Mouse (Mus musculus) heart, adult 18-20 months (tissue): ENCODE measurements at regions not wholly inside any gene's neighbourhood (a gene's known extent, or its start where the extent isn't known, plus 50 kb on each side); places are given as distances from the start of the nearest gene placed in this dataset.

Source experiments
- DNase-seq, 2 experiments: peaks; one replicate each; pipeline ENCODE4 v3.0.0; 2021 to 2022; ENCODE audit warnings: mixed read lengths in 1 of 2

DNA sequence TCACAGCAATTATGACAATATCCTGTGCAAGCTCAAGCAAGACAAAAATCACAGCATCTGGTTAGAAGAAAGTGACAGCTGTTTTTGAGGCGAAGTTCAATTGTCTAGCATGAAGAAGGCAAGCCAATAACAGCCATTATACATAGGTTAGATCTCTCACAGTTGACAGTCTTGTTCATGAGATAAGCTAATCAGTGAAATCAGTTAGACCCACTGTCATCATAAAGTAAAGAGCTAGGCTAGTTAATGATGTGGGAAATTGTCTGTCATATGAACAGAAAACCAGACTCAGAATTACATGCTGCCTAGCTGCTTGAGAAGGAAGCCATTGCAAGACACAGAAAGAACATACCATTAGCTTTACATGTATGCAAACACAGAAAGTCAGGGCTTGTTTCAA is 470.2 kb upstream of the 5930422O12Rik start:
- no peak for DNase-seq

DNA sequence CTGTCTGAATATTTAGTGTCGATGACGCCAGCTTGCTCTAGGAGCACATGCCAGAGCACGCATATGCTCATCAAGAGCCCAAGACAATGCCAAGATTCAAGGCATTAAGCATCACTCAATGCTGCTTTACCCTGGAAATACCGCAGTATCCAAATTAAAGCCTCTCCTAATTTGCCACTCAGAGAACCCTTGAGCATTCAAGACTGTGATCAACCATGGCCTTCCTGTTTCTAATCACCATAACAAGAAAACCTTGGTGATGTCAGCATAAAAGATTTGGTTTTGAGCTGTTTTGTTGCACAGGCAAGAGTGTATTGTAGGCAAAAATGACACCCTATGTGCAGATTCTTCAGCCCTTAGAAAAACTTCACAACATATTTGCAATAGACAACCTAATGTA is 469.7 kb upstream of the 5930422O12Rik start:
- DNase-seq, result no peak

DNA sequence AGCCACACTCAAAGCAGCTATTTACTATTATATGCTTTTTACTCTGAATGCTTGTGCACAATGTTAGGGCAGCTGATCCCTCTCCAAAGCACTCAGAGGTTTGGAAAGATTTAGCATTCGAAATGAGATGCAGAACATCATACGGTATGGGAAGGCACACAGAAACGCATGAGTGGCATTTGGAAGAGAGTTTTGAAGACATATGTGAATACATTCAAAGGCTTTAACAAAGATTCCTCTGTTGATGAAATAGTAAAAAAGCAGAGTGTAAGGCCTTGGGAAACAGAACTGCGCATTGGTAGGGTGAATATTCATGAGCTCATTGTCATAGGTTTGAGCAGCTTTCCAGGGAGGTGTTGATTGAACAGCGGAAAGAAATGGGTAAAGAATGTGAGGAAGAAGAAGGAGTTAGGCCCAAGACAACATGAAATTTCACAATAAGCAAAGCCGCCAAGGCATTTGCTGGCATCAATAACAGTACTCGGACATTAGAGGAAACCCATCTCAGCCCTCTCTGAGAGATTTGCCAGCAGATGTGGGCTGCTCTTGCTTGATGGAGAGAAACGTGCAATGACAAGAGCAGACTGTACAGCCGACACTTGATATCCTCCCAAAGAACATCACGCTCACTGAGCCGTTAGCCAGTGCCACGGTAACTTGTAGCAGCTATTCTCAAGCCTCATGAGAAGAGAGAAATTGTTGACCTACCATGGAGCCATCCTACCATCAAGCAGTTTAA is 469.0 kb upstream of the 5930422O12Rik start:
- DNase-seq, result no peak

DNA sequence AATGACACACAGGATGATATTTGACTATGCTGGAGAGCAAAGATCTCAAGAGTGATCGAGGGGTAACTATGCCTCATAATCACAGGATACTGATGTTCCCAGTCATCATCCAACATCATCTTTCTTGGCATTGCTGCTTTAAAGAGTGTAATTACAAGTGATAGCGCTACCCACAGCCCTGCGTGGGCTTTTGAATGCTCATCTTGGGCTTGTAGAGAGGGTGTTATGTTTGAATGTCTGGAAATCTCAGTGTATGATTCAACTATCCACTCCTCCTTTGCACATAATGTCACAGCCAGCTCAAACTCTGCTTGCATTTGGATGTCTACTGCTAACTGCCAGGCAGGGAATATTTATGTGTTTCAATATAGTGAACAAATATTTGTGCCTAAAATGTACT is 438.3 kb upstream of the 5930422O12Rik start:
- no peak for DNase-seq

DNA sequence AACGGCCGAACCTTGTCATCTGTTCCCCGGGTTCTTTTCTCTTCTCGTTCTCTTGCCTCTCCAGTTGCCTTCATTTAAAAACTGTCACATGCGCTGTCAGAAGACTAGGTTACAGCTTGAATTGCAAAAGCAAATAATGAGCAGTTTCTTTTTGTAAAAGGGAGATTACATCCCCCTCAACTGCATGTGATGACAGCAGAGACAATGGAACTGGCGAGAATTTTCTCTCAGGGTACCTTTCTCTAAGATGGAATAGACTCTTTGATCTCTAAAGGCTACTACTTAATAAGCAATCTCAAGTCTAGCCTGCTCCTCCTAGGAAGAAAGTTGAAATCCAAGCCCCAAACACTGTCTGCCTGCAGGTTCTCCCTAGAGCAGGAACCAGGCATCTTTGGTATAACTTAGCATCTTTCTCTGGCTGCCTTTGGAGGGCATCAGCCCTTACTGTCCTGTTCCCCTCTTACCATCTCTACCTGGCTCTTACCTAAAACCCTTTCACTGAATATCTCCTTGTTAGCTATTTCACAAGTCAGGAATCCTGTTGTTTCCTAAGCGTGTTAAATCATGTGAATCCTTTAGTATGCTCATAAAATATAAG is 424.4 kb upstream of the 5930422O12Rik start:
- DNase-seq, result no peak

DNA sequence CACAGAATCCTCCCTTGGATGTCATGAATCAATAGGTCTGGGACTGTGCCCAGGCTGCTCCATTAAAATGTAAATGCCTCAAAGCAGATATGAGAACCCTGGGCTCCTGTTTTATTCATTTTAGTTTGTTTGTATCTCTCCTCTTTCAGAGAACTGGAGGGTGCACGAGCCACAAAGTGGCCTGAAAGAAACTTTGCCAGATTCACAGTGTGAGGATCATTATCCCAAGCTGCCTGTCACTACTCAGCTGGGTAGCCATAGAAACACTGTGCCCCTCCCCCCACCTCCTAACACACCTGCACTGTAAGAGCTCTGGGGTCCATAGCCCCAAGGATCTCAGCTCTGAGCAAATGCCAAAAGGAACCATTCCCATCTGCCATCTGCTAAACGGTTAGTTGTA is 423.9 kb upstream of the 5930422O12Rik start:
- no peak for DNase-seq

DNA sequence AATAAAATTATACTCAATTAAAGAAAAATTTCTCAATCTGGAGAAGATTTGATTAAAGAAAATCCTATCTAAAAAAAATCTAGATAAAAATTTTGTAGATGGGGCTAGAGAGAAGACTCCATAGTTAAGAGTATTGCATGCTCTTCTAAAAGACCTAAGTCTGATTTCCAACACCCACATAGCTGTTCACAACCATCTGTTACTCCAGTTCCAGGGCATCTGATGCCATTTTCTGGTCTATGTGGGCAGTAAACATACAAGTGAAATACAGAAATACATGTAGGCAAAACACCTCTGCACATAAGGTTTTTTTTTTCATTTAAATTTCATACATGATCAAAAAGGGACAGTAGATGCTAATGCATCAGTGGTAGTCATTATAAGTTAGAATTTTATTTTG is 418.4 kb upstream of the 5930422O12Rik start:
- DNase-seq, result no peak

DNA sequence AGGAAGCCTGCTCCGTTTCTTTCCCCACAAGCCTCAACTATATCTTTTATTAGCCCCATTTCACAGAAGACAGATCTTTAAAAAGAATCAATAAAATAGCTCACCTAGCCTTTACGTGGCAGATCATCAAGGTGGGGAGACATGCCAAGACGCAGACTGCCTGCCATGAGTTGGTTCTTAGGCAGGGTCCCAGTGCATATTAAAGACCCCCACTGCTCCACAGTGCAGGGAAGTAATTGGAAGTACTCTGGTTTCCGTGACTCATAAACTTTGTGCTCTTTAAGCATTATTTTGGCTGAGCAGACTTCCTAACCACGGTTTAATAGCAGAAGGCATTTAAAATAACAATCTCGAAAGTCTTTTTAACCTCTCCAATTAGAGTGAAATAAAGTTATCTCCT is 415.7 kb upstream of the 5930422O12Rik start:
- no peak for DNase-seq

DNA sequence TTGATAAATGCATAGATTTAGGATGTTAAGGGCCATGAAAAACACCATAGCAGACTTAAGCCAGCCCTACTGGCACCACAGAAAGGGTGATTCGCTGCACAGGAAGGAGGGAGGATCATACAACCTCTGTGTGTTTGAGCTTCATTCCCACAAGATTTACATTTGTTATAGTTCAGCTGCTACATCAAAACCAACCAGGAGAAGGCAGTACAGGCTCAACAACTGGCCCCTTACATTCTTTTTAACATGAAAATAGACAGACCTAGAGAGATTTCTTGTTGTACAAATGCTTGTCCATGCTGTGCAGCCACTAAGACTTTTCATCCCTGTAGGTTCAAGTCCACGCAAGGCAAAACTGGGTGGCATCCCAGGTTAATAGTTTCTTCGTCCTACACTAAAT is 412.6 kb upstream of the 5930422O12Rik start:
- DNase-seq, result no peak

DNA sequence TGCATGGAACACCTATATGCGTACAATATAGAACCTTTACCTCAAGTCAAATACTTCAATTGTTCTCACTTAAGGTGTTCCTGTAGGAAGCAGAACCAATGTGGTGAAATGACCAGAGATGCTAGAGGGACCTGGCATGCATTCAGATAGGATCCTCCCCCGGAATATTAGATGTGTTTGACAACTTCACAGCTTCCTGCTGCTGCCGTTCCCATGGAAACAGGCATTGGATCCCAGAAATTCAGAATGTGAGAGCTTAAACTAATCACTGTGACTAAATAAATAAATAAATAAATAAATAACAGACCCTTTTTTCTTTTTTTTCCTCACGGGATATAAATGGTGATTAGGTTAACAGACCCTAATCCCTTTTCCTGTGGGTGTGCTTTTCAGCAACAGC is 401.5 kb upstream of the 5930422O12Rik start:
- no peak for DNase-seq

DNA sequence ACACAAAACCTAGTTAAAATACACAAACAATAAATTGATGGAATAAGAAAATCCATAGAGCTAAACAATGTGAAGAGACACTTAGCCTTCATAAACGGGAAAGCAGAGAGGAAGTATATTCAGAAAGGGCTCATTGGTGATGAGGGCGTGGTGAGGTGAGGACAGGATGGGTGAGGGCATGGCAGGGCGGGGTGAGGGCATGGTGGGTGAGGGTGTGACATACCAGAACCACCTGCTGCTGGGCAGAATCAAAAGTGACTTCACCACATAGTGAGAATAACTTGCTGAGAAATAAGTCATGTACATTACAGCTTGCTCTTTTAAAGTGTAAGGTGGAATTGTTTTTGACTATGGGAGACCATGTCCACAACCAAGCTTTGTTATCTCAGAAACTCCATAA is 399.1 kb upstream of the 5930422O12Rik start:
- no peak for DNase-seq

DNA sequence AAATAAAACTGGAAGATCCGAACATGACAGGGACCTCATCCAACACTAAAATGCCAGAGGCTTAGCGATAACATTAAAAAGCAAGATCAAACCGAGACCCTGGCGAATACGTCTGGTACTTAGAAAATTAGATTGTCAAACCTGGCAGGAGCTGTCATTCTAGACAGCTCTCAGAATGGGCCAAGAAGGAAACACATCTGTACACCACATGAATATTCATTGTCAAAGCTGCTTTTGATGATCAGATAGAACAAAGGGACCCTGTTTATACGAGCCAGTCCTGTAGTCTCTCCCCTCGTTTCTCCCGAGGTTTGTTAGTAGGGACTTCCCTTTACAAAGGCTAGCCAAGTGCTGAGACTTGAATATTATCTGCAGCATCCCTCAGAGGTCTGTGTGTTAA is 376.5 kb upstream of the 5930422O12Rik start:
- DNase-seq, result no peak

DNA sequence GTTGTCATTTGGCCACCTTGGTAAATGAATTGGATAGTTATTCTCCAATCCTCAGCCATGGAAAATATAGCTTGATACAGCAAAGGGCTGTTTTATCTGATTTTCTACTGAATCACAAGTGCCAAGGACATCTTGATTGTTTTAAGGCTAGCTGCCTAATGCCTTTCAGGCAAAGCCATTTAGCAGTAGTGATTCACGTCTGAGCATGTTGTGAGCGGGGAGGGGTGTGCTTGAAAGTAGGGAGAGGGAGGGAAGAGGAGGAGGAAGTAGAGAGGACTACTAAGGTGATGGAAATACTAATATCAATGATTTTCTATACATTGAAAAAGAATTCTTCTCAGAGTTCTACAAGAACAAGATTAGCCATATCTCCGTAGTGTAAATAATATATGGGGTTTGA is 362.9 kb upstream of the 5930422O12Rik start:
- DNase-seq, result no peak

DNA sequence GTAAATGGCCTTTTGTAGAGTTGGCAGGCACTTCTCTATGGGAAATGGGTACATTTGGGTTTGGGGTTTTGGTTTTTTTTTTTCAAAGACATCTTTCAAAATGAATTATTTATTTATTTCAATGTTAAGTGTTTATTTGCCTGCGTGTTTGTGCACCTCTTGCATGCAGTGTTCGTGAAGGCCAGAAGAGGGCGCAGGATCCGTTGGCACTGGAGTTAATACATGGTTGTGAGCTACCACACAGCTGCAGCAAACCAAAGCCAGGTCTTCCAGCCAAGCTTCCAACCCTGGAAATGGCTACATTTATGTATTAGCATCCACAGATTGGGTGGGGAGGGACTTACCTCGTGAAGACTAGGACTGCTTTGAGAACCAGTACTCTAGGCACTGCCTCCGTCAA is 362.3 kb upstream of the 5930422O12Rik start:
- no peak for DNase-seq

DNA sequence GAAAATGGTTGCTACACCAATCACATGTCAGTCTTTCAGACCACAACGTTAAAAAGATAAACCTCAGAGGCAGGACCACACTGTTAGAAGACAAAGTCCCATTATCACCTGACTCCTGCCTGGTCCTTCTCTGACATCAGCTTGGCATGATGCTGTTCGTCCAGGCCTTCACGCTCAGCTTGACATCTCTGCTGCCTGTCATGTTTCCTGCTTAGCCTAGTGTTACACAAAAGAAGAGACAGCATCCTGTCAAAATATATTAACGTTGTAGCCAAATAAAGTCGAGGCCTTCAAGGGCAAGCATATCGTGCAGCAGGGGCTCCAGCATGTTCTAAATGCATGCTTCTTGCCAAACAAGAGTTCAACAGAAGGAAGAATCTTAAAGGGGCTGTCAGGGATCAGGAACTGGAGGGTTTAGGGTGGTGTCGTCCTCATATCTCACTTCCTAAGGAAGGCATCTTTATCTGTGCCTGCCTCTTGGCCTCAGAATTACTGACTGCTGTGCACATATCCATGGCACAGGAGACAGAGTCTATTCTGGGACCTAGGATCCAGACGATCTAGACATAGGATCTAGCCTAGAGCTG is 361.0 kb upstream of the 5930422O12Rik start:
- DNase-seq, result no peak

DNA sequence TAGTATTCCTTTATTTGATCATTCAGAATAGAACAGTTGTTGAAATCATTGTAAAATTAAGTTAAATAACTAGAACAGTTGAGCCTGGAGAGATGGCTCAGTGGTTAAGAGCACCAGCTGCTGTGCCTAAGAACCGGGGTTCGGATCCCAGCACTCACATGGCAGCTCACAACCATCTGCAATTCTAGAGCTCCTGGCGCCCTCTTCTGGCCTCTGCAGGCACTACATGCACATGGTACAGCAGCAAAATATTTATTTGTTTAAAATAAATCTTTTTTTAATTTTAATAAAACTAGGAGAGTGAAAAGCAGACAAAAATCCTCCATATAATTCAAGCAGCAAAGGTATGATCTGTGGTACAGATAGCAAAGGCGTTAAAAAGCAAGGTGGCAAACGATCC is 360.0 kb upstream of the 5930422O12Rik start:
- no peak for DNase-seq

DNA sequence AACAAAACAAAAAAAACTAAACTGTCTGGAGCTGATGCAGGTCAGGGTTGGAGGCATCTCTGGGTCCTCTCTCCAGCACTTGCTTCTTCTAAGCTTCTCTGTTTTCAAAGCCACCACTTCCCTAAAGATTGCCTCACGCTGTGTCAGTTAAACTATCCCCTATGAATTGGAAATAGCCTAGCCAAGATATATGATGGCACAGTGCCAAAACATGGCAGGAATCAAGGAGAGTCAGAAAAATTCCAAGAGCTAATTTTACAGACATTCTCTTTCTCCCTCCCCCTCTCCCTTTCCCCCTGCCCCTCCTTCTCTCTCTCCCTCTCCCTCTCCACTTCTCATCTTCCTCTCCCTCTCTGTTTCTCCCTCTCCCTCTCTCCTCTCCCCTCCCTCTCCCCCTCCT is 353.3 kb upstream of the 5930422O12Rik start:
- DNase-seq, result no peak

DNA sequence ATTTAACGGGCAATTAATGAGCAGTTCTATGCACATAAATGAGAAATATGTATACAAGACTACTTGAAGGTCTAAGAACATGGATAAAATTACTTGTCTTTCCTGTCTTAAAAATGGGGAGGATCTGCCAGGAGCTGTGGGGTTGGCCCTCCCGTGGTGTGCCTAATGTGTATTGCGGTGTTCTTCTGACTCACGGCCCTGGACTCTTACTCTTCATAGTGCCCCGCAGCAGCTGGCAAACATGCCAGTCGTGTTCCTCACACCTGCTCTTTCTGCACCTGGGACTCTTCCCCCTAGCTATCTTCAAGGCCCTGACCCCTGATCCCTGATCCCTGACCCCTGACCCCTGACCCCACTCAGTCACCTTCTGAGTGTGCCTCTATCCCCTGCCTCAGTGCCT is 352.3 kb upstream of the 5930422O12Rik start:
- no peak for DNase-seq

DNA sequence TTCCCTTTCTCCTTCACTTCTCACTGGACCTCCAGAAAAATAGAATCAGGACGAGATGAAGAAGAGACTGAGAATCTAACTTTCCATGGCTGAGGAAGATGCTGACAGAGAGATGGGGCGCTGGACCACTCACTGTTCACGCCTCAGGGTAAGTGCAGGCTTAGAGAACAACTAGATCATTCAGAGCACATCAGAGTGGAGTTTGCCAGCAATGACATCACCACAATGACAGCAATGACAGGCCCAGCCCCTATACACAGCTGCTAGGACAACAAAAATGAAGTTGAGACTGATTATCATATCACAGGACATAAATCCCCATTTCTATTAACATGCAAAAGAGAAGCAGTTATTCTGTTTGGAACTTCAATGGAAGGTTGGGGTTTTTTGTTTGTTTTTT is 350.4 kb upstream of the 5930422O12Rik start:
- DNase-seq, result no peak

DNA sequence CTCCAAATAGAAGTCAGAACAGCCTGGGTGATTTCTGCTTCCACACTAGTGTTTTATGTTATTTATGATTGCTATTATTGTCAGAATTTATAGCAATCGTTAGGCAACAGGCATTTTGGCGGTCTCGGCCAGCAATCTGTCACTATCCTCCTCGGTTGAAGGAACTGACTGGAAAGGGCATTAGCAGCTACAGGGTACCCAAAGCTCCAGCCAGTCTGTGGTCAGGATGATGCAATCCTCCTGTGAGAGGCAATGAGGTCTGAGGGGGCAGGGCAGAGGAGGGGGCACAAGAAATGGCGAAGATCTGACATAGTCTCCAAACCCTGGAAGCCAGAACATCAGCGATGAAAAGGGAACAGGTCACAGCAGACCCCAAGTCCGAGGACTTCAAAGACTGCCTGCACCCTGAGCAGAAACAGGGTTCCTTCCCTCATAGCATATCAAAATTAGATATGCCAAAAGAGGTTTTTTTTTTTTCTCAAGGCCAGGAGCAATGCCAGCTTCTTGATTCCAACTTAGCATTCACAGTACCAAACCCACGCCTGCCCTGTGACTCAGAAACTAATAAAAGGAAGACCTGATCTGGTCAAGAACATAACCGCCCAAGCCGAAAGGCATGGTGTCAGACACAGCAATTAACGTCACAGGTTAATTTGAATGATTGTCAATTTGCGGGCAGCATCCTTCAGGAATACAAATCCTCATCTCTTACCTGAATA is 348.5 kb upstream of the 5930422O12Rik start:
- no peak for DNase-seq

DNA sequence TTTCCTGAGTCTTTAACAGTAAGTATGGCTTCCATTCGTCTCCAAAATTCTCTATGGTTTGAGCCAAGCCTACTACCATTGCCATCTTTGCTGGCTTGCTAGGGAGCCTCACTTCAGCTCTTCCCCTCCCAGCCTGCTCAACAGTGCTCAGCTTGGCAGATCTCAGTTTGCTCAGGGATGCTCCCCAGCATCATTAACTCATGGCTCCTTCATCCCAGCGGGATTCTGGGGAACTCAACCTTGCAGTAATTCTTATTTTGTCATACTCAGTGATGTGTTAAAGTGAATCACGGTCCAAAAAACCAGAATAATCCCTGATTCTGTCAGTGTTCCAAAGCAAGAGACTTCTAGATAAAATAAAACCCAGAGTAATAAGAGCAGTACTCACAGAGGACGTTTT is 346.6 kb upstream of the 5930422O12Rik start:
- DNase-seq, result no peak

DNA sequence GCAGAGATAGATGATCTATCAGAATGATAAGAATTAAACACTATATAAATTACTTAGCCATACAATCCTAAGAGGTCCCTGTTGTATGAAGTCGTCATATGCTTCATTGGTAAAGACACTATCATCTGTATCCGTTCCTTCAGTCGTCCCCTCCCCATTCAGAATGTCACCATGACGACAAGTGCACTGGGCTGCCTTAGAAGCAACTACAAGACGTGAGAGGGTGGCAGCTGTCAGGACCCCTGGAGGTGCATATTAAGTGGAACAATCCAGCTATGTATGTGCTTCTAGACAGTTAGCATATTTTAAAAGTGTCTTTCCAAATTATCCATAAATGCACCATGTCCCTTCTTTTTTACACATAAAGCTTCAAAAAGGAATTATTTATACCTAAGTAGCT is 343.0 kb upstream of the 5930422O12Rik start:
- DNase-seq, result no peak

DNA sequence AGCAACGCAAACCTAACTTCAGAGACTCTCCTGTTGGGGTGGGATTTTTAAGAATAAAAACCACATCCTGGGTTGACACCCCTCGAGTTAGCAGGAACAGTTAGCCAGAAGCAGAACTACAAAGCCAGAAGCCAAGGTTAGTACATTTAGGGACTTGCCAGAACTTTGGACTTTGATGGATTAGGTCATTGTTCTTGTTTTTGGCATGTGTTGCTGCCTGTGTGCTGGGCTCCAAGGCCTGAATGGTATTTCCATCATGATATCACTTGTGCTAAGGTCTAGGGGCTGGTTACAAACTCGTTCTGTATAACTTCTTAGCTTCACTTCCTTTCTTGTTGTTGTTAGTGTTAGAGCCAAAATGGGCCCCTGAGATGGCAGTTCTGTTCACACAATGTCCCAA is 338.8 kb upstream of the 5930422O12Rik start:
- DNase-seq, result peak in 1 of 2 experiments; percentile 6
